Mouse (Mus musculus) heart, embryonic 12.5 days (tissue): ENCODE results near the gene Gm340. TPM values are rescaled to one million over a fixed set of nuclear protein-coding genes. Genes with fewer than 3 reads are reported as not detected.

ENCODE experiments used
- microRNA-seq: library from miRNA; unstranded; fragments of <30 nt; microRNA quantifications from one replicate; pipeline ENCODE4, GENCODE M21; 2017
- polyA plus RNA-seq: library from polyadenylated mRNA; unstranded; fragments of >200 nt; fragmentation: Nextera tagmentation; extraction: Ambion mirVana; gene quantifications from 2 replicates; pipeline ENCODE4 v1.2.1, GENCODE M21; 2016

Gene Gm340
- polyA plus RNA-seq, 1 experiment from 2014 or later, result 2.8 TPM

Small RNA genes within 50 kb of the gene (microRNA-seq; reads per million reads assigned to microRNA genes)
- gene Mir8091, result not detected

Other genes with a start within 250 kb of the Gm340 start
- 1.3 and 1.4 TPM in 2 replicates for gene Pik3ap1, start 197.3 kb upstream of the Gm340 start, polyA plus RNA-seq
- 14.0 and 16.0 TPM in 2 replicates for gene Lcor, start 99.7 kb upstream of the Gm340 start, polyA plus RNA-seq
- 0.04 and 0.13 TPM in 2 replicates for gene Slit1, start 161.3 kb downstream of the Gm340 start, polyA plus RNA-seq
- 17.8 and 19.5 TPM in 2 replicates for gene Arhgap19, start 219.7 kb downstream of the Gm340 start, polyA plus RNA-seq
- 2.5 and 3.2 TPM in 2 replicates for gene Frat1, start 247.6 kb downstream of the Gm340 start, polyA plus RNA-seq